Mouse (Mus musculus) adrenal gland, adult 2 months (tissue): ENCODE measurements around the gene Olfr744. TPM values are rescaled to one million over a fixed set of nuclear protein-coding genes. Genes with fewer than 3 reads are reported as not detected.
"Not testable (repeated sequence)": the region's sequence is repeated elsewhere in the genome, so short reads cannot be mapped to it uniquely, and the experiment has no call there.

Experiments used
- DNase-seq: peaks from one replicate; pipeline ENCODE4 v3.0.0; 2021
- long read RNA-seq: library from polyadenylated mRNA; stranded (forward); transcript quantifications from one replicate; pipeline ENCODE4 v2.0.0, GENCODE M21; 2021
- polyA plus RNA-seq: library from polyadenylated mRNA; depleted of rRNA; stranded (reverse); fragments of >200 nt; gene quantifications from 2 replicates; pipeline ENCODE4 v1.2.3, GENCODE M21; 2012; rRNA removed
- total RNA-seq, 2 experiments: library from RNA; stranded (reverse); gene quantifications; 2 replicates each; pipeline ENCODE4 v1.2.3; 2021

Olfr744 gene
- total RNA-seq, result not detected
- not detected in 2 replicates for polyA plus RNA-seq
- long read RNA-seq, result 0 reads

DNA sequence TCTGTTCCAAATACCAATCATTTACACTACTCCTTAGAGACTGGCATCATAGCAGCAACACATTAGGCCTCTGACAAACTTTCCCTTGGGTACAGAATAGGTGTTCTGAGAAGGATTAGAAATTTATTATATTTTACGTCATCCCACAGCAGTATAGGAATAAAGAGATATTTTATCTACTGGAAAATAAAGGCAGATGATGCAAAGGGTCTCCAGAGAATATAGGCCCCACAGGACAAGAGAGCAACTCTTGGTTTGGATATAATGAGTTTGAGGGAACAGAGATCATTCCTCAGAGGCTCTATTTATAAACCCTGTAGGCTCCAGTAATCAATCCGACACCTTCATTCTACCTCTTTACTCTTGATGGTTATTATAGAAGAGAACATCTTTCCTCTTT is at the start of gene Olfr744:
TSS of gene Olfr744 (plus strand) at position 301 of the 400 bp plus-strand sequence.
- no peak for DNase-seq

DNA sequence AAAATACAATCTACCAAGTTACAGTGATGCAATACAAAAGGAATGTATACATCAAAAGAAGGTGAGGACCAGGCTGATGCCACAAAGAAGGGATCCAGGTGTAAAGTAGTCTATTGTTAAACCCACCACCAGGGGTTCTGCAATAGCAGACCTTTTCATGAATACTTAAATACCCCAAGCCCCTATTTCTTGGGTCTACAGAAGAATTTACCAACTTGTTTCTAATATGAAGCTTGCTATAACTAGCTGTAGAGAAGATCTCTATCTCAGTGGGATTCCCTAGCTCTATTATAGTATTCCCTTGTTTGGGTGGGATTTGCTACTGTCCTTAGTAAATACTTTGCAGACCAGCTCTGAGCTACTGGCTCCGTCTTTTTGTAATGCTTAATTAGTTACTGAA is 41.6 kb upstream of the Olfr744 start:
- DNase-seq, result not testable (repeated sequence)

DNA sequence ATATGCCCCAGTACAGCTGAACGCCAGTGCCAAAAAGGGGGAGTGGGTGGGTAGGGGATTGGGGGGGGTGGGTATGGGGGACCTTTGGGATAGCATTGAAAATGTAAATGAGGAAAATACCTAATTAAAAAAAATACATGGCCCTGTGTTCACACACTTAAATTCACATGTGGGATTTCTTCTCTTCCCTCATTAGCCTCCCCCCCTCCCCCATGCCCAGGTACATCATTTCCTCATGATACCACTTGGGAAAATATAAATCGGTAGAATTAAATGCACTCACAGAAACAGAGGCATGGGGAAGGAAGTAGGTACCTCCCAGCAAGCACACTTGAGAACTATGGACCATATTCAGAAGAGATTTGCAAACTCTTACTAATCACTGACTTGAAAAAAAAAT is 24.4 kb downstream of the Olfr744 start, which contains the start of gene Olfr745:
TSS of gene Olfr745 (plus strand) at position 301 of the 400 bp plus-strand sequence.
- DNase-seq, result no peak

DNA sequence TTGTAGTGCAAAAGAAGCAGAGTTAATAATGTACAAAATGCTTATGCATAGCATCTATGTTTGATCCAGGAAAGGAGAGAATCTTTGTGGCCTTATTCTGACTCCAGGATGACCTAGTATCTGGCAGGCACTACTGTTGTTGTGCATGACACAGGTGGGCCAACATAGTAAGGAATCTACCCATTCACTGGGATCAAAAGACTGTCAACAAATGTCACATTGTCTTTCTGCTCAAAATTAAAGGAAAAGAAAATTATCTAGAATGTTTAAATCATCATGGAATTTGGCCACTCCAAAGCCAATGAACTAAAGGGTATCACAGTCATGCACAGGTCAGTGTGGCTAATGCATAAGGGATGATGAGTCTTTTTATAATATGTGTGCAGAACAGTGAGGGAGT is 32.1 kb downstream of the Olfr744 start, which contains the start of gene Olfr746:
TSS of gene Olfr746 (plus strand) at position 301 of the 400 bp plus-strand sequence.
- DNase-seq, result no peak

Other genes with a start within 250 kb of the Olfr744 start
- gene Olfr736, start 233.7 kb upstream of the Olfr744 start, total RNA-seq, result not detected
- gene Olfr736, start 233.7 kb upstream of the Olfr744 start, polyA plus RNA-seq, result not detected in 2 replicates
- not detected for gene Olfr738, start 207.3 kb upstream of the Olfr744 start, total RNA-seq
- gene Olfr738, start 207.3 kb upstream of the Olfr744 start, polyA plus RNA-seq, result not detected in 2 replicates
- not detected for gene Olfr739, start 196.3 kb upstream of the Olfr744 start, total RNA-seq
- gene Olfr739, start 196.3 kb upstream of the Olfr744 start, polyA plus RNA-seq, result not detected in 2 replicates
- not detected for gene Olfr740, start 169.3 kb upstream of the Olfr744 start, total RNA-seq
- not detected in 2 replicates for gene Olfr740, start 169.3 kb upstream of the Olfr744 start, polyA plus RNA-seq
- not detected for gene Olfr741, start 142.1 kb upstream of the Olfr744 start, total RNA-seq
- not detected in 2 replicates for gene Olfr741, start 142.1 kb upstream of the Olfr744 start, polyA plus RNA-seq
- gene Olfr742, start 111.3 kb upstream of the Olfr744 start, total RNA-seq, result not detected
- not detected in 2 replicates for gene Olfr742, start 111.3 kb upstream of the Olfr744 start, polyA plus RNA-seq
- not detected for gene Olfr743, start 93.0 kb upstream of the Olfr744 start, total RNA-seq
- gene Olfr743, start 93.0 kb upstream of the Olfr744 start, polyA plus RNA-seq, result not detected in 2 replicates
- not detected for gene Olfr745, start 24.5 kb downstream of the Olfr744 start, total RNA-seq
- not detected in 2 replicates for gene Olfr745, start 24.5 kb downstream of the Olfr744 start, polyA plus RNA-seq
- not detected for gene Olfr746, start 32.2 kb downstream of the Olfr744 start, total RNA-seq
- not detected in 2 replicates for gene Olfr746, start 32.2 kb downstream of the Olfr744 start, polyA plus RNA-seq
- not detected for gene Olfr747, start 78.3 kb downstream of the Olfr744 start, total RNA-seq
- not detected in 2 replicates for gene Olfr747, start 78.3 kb downstream of the Olfr744 start, polyA plus RNA-seq
- not detected for gene Olfr748, start 92.5 kb downstream of the Olfr744 start, total RNA-seq
- not detected in 2 replicates for gene Olfr748, start 92.5 kb downstream of the Olfr744 start, polyA plus RNA-seq
- gene Olfr749, start 130.2 kb downstream of the Olfr744 start, total RNA-seq, result not detected
- not detected in 2 replicates for gene Olfr749, start 130.2 kb downstream of the Olfr744 start, polyA plus RNA-seq
- 10 to 100 TPM; 29.6 to 45.5 TPM for gene Ttc5, start 170.6 kb downstream of the Olfr744 start, total RNA-seq
- 14.1 and 15.5 TPM in 2 replicates for gene Ttc5, start 170.6 kb downstream of the Olfr744 start, polyA plus RNA-seq
- not detected for gene Ccnb1ip1, start 192.9 kb downstream of the Olfr744 start, total RNA-seq
- gene Ccnb1ip1, start 192.9 kb downstream of the Olfr744 start, polyA plus RNA-seq, result not detected in 2 replicates
- 10 to 100 TPM; 22.3 to 26.0 TPM for gene Parp2, start 193.0 kb downstream of the Olfr744 start, total RNA-seq
- gene Parp2, start 193.0 kb downstream of the Olfr744 start, polyA plus RNA-seq, result 3.5 and 4.0 TPM in 2 replicates